Mouse (Mus musculus): ENCODE data around the gene Tsacc. TPM values are rescaled to one million over a fixed set of nuclear protein-coding genes. Genes with fewer than 3 reads are reported as not detected.

The Tsacc gene
- polyA plus RNA-seq, 1 experiment from 2014 or later, result 17.7 TPM

- ATAC-seq (replicated peaks; ENCODE audit: low FRiP score) (no peak), DNase-seq (ENCODE audit: low spot score) (no peak)
- 3% methylated on average over 34 of the region's 34 CpGs for WGBS
- Histone ChIP-seq H3K4me2 (peak within 1 kb of the TSS; percentile 61), H3K9me3 (ENCODE audit: control insufficient read depth, low read length) (no peaks in the 10 kb centered on the region), H3K27ac (ENCODE audit: low read depth, low read length) (no peak within 1 kb of the TSS), H3K4me1 (replicated peaks; ENCODE audit: control insufficient read depth, insufficient read depth, low read length) (no peaks in the 10 kb centered on the region), H3K27me3 (replicated peaks; ENCODE audit: control insufficient read depth, insufficient read depth, low read length) (peaks cover 45% of the 10 kb centered on the region), H3K36me3 (ENCODE audit: control insufficient read depth, insufficient read depth, low read length) (no peaks in the 10 kb centered on the region), H3K4me3 (ENCODE audit: low read depth, low read length) (peak within 1 kb of the TSS; percentile 37), H3K9ac (ENCODE audit: low read depth, low read length) (peak within 1 kb of the TSS; percentile 38; the same call in 1 of the 2 replicates)
Observed at GRCm38 (mm10) chr3:88254268-88254926, 42.4 kb downstream of the Tsacc start, which contains the start of gene Rhbg. Gene Rhbg (minus strand): TSS chr3:88254709.

GRCm38 (mm10) chr3:88252739-88253138, 44.1 kb downstream of the Tsacc start:
- no peaks in the 10 kb centered on the region for H3K9me3 ChIP-seq (ENCODE audit: control insufficient read depth, low read length)
- H3K36me3 ChIP-seq (ENCODE audit: control insufficient read depth, insufficient read depth, low read length), result no peaks in the 10 kb centered on the region
- H3K4me3 ChIP-seq (ENCODE audit: low read depth, low read length), result 0 out of 2 replicates have a peak overlapping the region, but pooled peaks have one; percentile 2
- no peak overlapping the region for H3K9ac ChIP-seq (ENCODE audit: low read depth, low read length)
- no peak for DNase-seq (ENCODE audit: low spot score)
- peak overlapping the region; percentile 30; the same call in 1 of the 2 replicates for H3K4me2 ChIP-seq
- H3K27me3 ChIP-seq (replicated peaks; ENCODE audit: control insufficient read depth, insufficient read depth, low read length), result peaks cover 45% of the 10 kb centered on the region
- no peak for ATAC-seq (replicated peaks; ENCODE audit: low FRiP score)
- no peak overlapping the region for H3K27ac ChIP-seq (ENCODE audit: low read depth, low read length)
- no peaks in the 10 kb centered on the region for H3K4me1 ChIP-seq (replicated peaks; ENCODE audit: control insufficient read depth, insufficient read depth, low read length)
- 54% methylated on average over 6 of the region's 6 CpGs for WGBS

- Histone ChIP-seq H3K4me1 (replicated peaks; ENCODE audit: control insufficient read depth, insufficient read depth, low read length) (no peaks in the 10 kb centered on the region; the same call in 1 of the 2 replicates), H3K9ac (ENCODE audit: low read depth, low read length) (no peak overlapping the region), H3K4me3 (ENCODE audit: low read depth, low read length) (no peak overlapping the region), H3K27ac (ENCODE audit: low read depth, low read length) (no peak overlapping the region), H3K27me3 (replicated peaks; ENCODE audit: control insufficient read depth, insufficient read depth, low read length) (peaks cover 27% of the 10 kb centered on the region), H3K4me2 (no peak overlapping the region), H3K36me3 (ENCODE audit: control insufficient read depth, insufficient read depth, low read length) (no peaks in the 10 kb centered on the region), H3K9me3 (ENCODE audit: control insufficient read depth, low read length) (no peaks in the 10 kb centered on the region)
- 72% methylated on average over 11 of the region's 11 CpGs for WGBS
- DNase-seq (ENCODE audit: low spot score), result no peak
- no peak for ATAC-seq (replicated peaks; ENCODE audit: low FRiP score)
Observed at GRCm38 (mm10) chr3:88248406-88248805, 48.4 kb downstream of the Tsacc start.

DNA sequence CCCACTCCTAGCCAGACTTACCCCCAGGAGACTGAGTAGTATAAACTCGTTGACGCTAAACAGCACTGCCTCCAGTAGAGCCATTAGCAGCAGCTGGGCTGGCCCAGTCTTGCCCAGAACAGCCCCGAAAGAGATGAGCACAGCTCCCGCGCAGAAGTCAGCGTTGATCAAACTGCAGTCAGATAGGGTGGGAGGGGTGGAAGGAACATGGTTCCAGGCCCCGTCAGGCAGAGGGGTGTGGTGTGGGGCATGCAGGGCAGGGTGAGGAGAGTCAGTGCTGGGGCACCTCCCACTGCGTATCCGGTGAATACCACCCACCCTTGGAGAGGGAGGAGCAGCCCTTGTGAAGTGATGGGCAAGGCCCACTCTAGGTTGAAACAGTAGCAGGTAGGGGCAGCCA, 49.1 kb downstream of the Tsacc start:
- no peak for ATAC-seq (replicated peaks; ENCODE audit: low FRiP score)
- 61% methylated on average over 9 of the region's 9 CpGs for WGBS
- H3K9ac ChIP-seq (ENCODE audit: low read depth, low read length), result no peak overlapping the region
- H3K4me2 ChIP-seq, result no peak overlapping the region
- H3K27ac ChIP-seq (ENCODE audit: low read depth, low read length), result no peak overlapping the region
- no peak for DNase-seq (ENCODE audit: low spot score)
- no peaks in the 10 kb centered on the region; the same call in 1 of the 2 replicates for H3K4me1 ChIP-seq (replicated peaks; ENCODE audit: control insufficient read depth, insufficient read depth, low read length)
- H3K4me3 ChIP-seq (ENCODE audit: low read depth, low read length), result no peak overlapping the region
- H3K9me3 ChIP-seq (ENCODE audit: control insufficient read depth, low read length), result no peaks in the 10 kb centered on the region
- H3K27me3 ChIP-seq (replicated peaks; ENCODE audit: control insufficient read depth, insufficient read depth, low read length), result peaks cover 26% of the 10 kb centered on the region
- no peaks in the 10 kb centered on the region for H3K36me3 ChIP-seq (ENCODE audit: control insufficient read depth, insufficient read depth, low read length)

DNA sequence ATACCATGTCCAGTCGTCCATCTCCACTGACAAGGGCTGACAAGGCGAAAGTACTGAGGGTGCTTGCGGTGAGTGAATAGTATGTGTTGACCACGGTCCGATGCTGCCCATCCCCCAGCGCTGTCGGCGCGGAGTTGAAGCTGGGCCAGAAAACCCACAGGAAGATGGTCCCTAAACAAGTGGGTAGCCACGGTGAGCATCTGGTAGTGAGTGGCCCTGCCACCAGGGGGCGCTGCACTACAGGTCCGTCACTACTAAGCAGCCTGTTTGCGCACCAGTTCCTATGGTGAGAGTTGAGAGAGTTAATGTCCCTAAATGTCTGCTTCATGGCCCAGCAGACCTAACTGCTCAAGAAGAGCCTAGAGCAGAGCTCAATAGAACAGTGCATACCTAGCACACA, 51.0 kb downstream of the Tsacc start:
- no peaks in the 10 kb centered on the region; the same call in 1 of the 2 replicates for H3K4me1 ChIP-seq (replicated peaks; ENCODE audit: control insufficient read depth, insufficient read depth, low read length)
- peak; percentile 72 for DNase-seq (ENCODE audit: low spot score)
- H3K27me3 ChIP-seq (replicated peaks; ENCODE audit: control insufficient read depth, insufficient read depth, low read length), result peaks cover 36% of the 10 kb centered on the region
- no peak overlapping the region for H3K27ac ChIP-seq (ENCODE audit: low read depth, low read length)
- 16% methylated on average over 13 of the region's 13 CpGs for WGBS
- H3K4me3 ChIP-seq (ENCODE audit: low read depth, low read length), result no peak overlapping the region
- no peaks in the 10 kb centered on the region for H3K36me3 ChIP-seq (ENCODE audit: control insufficient read depth, insufficient read depth, low read length)
- ATAC-seq (replicated peaks; ENCODE audit: low FRiP score), result no peak; the same call in 1 of the 2 replicates
- H3K9me3 ChIP-seq (ENCODE audit: control insufficient read depth, low read length), result no peaks in the 10 kb centered on the region
- H3K9ac ChIP-seq (ENCODE audit: low read depth, low read length), result no peak overlapping the region
- no peak overlapping the region for H3K4me2 ChIP-seq

GRCm38 (mm10) chr3:88244071-88244470, 52.7 kb downstream of the Tsacc start:
- ATAC-seq (replicated peaks; ENCODE audit: low FRiP score), result no peak
- no peak for DNase-seq (ENCODE audit: low spot score)
- H3K27ac ChIP-seq (ENCODE audit: low read depth, low read length), result no peak overlapping the region
- H3K9me3 ChIP-seq (ENCODE audit: control insufficient read depth, low read length), result no peaks in the 10 kb centered on the region
- no peaks in the 10 kb centered on the region for H3K36me3 ChIP-seq (ENCODE audit: control insufficient read depth, insufficient read depth, low read length)
- H3K27me3 ChIP-seq (replicated peaks; ENCODE audit: control insufficient read depth, insufficient read depth, low read length), result peaks cover 54% of the 10 kb centered on the region
- no peak overlapping the region for H3K4me2 ChIP-seq
- no peaks in the 10 kb centered on the region; the same call in 1 of the 2 replicates for H3K4me1 ChIP-seq (replicated peaks; ENCODE audit: control insufficient read depth, insufficient read depth, low read length)
- 7% methylated on average over 2 of the region's 2 CpGs for WGBS
- H3K4me3 ChIP-seq (ENCODE audit: low read depth, low read length), result no peak overlapping the region
- H3K9ac ChIP-seq (ENCODE audit: low read depth, low read length), result no peak overlapping the region

DNA sequence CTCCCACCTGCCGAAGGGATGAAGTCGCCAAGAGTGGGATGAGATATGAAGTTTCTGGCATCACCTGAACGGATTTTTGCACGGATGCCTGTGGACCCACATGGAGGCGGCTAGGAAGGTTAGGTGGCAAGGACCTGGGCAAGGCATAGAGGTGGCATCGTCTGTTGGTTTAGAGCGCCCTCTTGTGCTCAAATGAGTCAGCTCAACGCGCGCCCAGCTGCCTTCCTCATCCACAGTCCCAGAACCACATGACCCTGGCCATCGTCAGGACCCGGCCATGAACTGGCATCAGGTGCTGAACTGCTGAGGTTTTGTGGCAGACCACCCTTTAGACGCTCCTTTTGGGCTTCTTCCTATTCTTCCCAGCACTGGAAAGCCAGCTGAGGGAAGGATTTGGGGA, 54.3 kb downstream of the Tsacc start:
- Histone ChIP-seq H3K27ac (ENCODE audit: low read depth, low read length) (no peak overlapping the region), H3K27me3 (replicated peaks; ENCODE audit: control insufficient read depth, insufficient read depth, low read length) (peaks cover 69% of the 10 kb centered on the region), H3K36me3 (ENCODE audit: control insufficient read depth, insufficient read depth, low read length) (no peaks in the 10 kb centered on the region), H3K9me3 (ENCODE audit: control insufficient read depth, low read length) (no peaks in the 10 kb centered on the region), H3K9ac (ENCODE audit: low read depth, low read length) (no peak overlapping the region), H3K4me2 (no peak overlapping the region), H3K4me1 (replicated peaks; ENCODE audit: control insufficient read depth, insufficient read depth, low read length) (no peaks in the 10 kb centered on the region; the same call in 1 of the 2 replicates), H3K4me3 (ENCODE audit: low read depth, low read length) (no peak overlapping the region)
- DNase-seq (ENCODE audit: low spot score) (peak; percentile 55), ATAC-seq (replicated peaks; ENCODE audit: low FRiP score) (no peak; the same call in 1 of the 2 replicates)
- 6% methylated on average over 13 of the region's 13 CpGs for WGBS

DNA sequence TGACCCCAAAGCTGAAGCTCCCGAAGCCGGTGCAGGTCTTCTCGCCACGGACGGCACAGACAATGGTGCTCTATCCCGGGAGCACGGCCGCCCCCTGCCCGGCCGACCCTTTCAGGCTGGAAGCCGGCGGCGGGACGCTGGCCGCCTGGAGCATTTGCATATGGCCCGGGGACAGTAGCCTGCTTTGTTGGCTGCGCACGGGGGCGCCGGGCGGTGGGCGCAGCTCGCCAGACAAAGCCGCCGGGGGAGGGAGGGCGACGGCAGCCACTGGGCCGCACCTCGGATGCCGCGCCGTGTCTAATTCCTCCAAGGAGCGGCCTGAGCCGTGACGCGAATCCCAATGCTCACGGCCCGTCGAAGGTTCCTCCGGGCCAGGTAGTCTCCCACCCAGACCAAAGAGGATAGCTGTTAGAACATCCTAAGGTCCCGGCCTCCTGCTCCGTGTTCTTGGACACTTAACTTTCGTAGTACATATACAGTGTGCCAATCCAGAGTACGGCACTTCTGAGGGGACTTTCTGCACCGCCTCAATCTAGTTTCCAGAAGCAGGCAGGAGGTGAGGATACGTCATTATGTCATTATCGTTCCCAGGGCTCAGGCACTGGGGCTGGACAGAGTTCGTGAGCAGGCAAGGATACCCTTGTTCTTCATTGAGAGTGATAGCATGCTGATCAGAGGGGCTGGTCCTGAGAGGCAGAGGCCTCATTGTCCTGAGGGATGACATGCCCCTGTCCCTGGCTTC, 55.6 kb downstream of the Tsacc start:
- Histone ChIP-seq H3K4me3 (ENCODE audit: low read depth, low read length) (peak overlapping the region; percentile 17), H3K9me3 (ENCODE audit: control insufficient read depth, low read length) (no peaks in the 10 kb centered on the region), H3K4me1 (replicated peaks; ENCODE audit: control insufficient read depth, insufficient read depth, low read length) (no peaks in the 10 kb centered on the region; the same call in 1 of the 2 replicates), H3K4me2 (peak overlapping the region; percentile 46), H3K9ac (ENCODE audit: low read depth, low read length) (no peak overlapping the region), H3K36me3 (ENCODE audit: control insufficient read depth, insufficient read depth, low read length) (no peaks in the 10 kb centered on the region), H3K27me3 (replicated peaks; ENCODE audit: control insufficient read depth, insufficient read depth, low read length) (peaks cover 82% of the 10 kb centered on the region), H3K27ac (ENCODE audit: low read depth, low read length) (no peak overlapping the region)
- DNase-seq (ENCODE audit: low spot score) (no peak), ATAC-seq (replicated peaks; ENCODE audit: low FRiP score) (no peak)
- WGBS, result 5% methylated on average over 46 of the region's 48 CpGs

All from liver, embryonic 11.5 days (tissue).